Mouse (Mus musculus): ENCODE data around the gene Gprc5c. TPM values are rescaled to one million over a fixed set of nuclear protein-coding genes. Genes with fewer than 3 reads are reported as not detected.
A peak's percentile ranks its signal among the peaks of the same experiment; 100 is the strongest.
"Not testable (repeated sequence)": the region's sequence is repeated elsewhere in the genome, so short reads cannot be mapped to it uniquely, and the experiment has no call there.

Gene Gprc5c
- polyA plus RNA-seq, 1 experiment from 2014 or later, result 18.0 TPM

DNA sequence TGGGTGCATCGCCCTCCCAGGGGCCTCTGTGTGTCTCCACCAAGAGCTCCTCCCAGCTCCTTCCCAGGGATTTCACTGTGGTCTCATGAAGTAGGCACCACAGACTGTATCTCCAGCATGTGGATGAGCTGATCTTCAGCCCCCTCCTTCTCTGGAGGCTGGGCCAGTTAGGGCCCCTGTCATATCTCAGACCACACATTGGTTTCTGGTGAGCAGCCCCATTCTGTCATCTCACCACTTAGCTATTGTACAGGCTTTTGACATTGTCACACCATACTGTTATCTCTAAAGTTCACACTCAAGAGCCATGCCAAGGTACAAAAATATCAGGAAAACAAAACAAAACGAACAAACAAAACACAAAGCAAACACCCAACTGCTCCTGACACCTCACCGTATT lies 45.1 kb downstream of the Gprc5c start:
- Histone ChIP-seq H3K27ac (replicated peaks in 1 of 2; ENCODE audit: control insufficient read depth in 1 of 2, insufficient read depth in 1 of 2, low read depth in 2 of 2, low read length in 2 of 2) (no peak overlapping the region), H3K27me3 (ENCODE audit: control insufficient read depth, insufficient read depth, low read length) (no peaks in the 10 kb centered on the region), H3K4me1 (ENCODE audit: control insufficient read depth in 2 of 2, insufficient read depth in 2 of 2, low read length in 2 of 2) (no peaks in the 10 kb centered on the region), H3K9ac (ENCODE audit: low read length) (no peak overlapping the region), H3K4me2 (ENCODE audit: low read length) (no peak overlapping the region), H3K9me3 (ENCODE audit: control insufficient read depth, low read length) (no peaks in the 10 kb centered on the region), H3K36me3 (ENCODE audit: control insufficient read depth, insufficient read depth, low read length) (no peaks in the 10 kb centered on the region), H3K4me3 (ENCODE audit: control insufficient read depth in 1 of 2, insufficient read depth in 1 of 2, low read depth in 1 of 2, low read length in 2 of 2) (no peak overlapping the region)
- no peak for ATAC-seq (ENCODE audit: insufficient number of reproducible peaks, insufficient read depth, low FRiP score, low read depth)
- WGBS, result 76% methylated on average over 3 of the region's 3 CpGs

DNA sequence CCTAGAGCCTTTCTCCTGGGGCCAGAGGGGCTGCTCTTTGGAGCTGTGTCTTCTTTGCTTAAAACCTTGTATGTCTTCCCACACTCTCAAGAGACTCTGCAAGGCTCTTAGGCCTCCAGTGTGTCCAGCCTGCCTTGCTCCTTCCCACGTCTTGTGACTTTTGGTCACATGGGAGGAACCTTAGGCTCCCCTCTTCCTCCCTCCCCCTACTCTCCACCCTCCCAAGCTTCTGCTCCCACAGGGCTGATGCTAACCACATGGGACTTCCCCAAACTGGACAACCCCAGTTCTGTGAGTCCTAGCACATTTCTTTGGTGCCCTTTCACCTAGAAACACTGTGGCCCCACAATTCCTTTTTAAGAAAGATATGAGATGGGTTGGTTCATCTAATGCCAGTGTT lies 47.1 kb downstream of the Gprc5c start:
- no peaks in the 10 kb centered on the region for H3K4me1 ChIP-seq (ENCODE audit: control insufficient read depth in 2 of 2, insufficient read depth in 2 of 2, low read length in 2 of 2)
- H3K36me3 ChIP-seq (ENCODE audit: control insufficient read depth, insufficient read depth, low read length), result no peaks in the 10 kb centered on the region
- WGBS, result 54% methylated on average over 1 of the region's 1 CpGs
- no peaks in the 10 kb centered on the region for H3K27me3 ChIP-seq (ENCODE audit: control insufficient read depth, insufficient read depth, low read length)
- H3K4me2 ChIP-seq (ENCODE audit: low read length), result no peak overlapping the region
- H3K9ac ChIP-seq (ENCODE audit: low read length), result no peak overlapping the region
- H3K4me3 ChIP-seq (ENCODE audit: control insufficient read depth in 1 of 2, insufficient read depth in 1 of 2, low read depth in 1 of 2, low read length in 2 of 2), result no peak overlapping the region
- no peak overlapping the region for H3K27ac ChIP-seq (replicated peaks in 1 of 2; ENCODE audit: control insufficient read depth in 1 of 2, insufficient read depth in 1 of 2, low read depth in 2 of 2, low read length in 2 of 2)
- ATAC-seq (ENCODE audit: insufficient number of reproducible peaks, insufficient read depth, low FRiP score, low read depth), result no peak
- H3K9me3 ChIP-seq (ENCODE audit: control insufficient read depth, low read length), result no peaks in the 10 kb centered on the region

DNA sequence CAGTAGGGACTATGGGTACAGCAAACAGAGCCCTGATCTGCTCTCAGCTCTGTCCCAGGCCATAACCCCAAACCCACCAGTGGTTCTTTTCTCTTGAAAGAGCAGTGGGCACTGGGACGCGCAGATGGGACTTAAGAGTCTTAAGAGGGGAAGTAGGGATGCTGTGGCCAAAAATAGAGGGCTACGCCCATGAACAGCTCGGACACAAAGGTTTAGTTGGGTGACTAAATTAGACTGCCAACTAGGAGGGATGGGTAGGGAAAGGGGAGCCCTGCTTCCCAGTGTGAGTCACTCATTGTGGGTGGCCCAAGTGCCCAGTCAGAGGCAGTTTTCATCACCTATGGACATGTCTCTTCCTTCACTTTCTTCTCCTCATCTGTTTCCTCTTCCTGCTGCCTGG lies 52.3 kb downstream of the Gprc5c start:
- no peaks in the 10 kb centered on the region for H3K36me3 ChIP-seq (ENCODE audit: control insufficient read depth, insufficient read depth, low read length)
- no peaks in the 10 kb centered on the region for H3K4me1 ChIP-seq (ENCODE audit: control insufficient read depth in 2 of 2, insufficient read depth in 2 of 2, low read length in 2 of 2)
- no peaks in the 10 kb centered on the region for H3K9me3 ChIP-seq (ENCODE audit: control insufficient read depth, low read length)
- no peaks in the 10 kb centered on the region for H3K27me3 ChIP-seq (ENCODE audit: control insufficient read depth, insufficient read depth, low read length)
- H3K9ac ChIP-seq (ENCODE audit: low read length), result no peak overlapping the region
- no peak overlapping the region for H3K4me3 ChIP-seq (ENCODE audit: control insufficient read depth in 1 of 2, insufficient read depth in 1 of 2, low read depth in 1 of 2, low read length in 2 of 2)
- no peak overlapping the region for H3K4me2 ChIP-seq (ENCODE audit: low read length)
- ATAC-seq (ENCODE audit: insufficient number of reproducible peaks, insufficient read depth, low FRiP score, low read depth), result no peak
- no peak overlapping the region for H3K27ac ChIP-seq (replicated peaks in 1 of 2; ENCODE audit: control insufficient read depth in 1 of 2, insufficient read depth in 1 of 2, low read depth in 2 of 2, low read length in 2 of 2)
- 67% methylated on average over 4 of the region's 4 CpGs for WGBS

DNA sequence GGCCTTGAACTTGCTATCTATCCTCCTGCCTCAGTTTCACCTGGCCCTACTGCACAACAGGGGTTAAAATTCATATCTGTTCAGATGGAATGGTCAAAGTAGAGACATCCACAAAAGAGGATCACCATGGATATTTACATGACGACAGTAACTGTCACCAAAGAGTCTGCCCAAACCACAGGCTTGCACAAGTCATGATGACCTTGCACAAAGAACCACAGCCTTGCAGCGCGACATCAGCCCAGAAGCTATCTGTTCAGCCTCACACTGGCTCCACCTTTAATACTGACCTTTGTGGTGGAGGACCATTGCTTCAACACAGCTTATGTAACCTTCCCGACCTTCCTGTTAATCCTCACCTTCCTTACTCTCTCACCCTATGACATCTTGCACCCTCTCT lies 56.6 kb downstream of the Gprc5c start:
- H3K9ac ChIP-seq (ENCODE audit: low read length), result no peak overlapping the region
- no peak overlapping the region for H3K4me3 ChIP-seq (ENCODE audit: control insufficient read depth in 1 of 2, insufficient read depth in 1 of 2, low read depth in 1 of 2, low read length in 2 of 2)
- no peak for ATAC-seq (ENCODE audit: insufficient number of reproducible peaks, insufficient read depth, low FRiP score, low read depth)
- 66% methylated on average over 4 of the region's 4 CpGs for WGBS
- H3K9me3 ChIP-seq (ENCODE audit: control insufficient read depth, low read length), result no peaks in the 10 kb centered on the region
- H3K36me3 ChIP-seq (ENCODE audit: control insufficient read depth, insufficient read depth, low read length), result no peaks in the 10 kb centered on the region
- no peaks in the 10 kb centered on the region for H3K4me1 ChIP-seq (ENCODE audit: control insufficient read depth in 2 of 2, insufficient read depth in 2 of 2, low read length in 2 of 2)
- H3K27me3 ChIP-seq (ENCODE audit: control insufficient read depth, insufficient read depth, low read length), result no peaks in the 10 kb centered on the region
- H3K27ac ChIP-seq (replicated peaks in 1 of 2; ENCODE audit: control insufficient read depth in 1 of 2, insufficient read depth in 1 of 2, low read depth in 2 of 2, low read length in 2 of 2), result no peak overlapping the region
- H3K4me2 ChIP-seq (ENCODE audit: low read length), result no peak overlapping the region

DNA sequence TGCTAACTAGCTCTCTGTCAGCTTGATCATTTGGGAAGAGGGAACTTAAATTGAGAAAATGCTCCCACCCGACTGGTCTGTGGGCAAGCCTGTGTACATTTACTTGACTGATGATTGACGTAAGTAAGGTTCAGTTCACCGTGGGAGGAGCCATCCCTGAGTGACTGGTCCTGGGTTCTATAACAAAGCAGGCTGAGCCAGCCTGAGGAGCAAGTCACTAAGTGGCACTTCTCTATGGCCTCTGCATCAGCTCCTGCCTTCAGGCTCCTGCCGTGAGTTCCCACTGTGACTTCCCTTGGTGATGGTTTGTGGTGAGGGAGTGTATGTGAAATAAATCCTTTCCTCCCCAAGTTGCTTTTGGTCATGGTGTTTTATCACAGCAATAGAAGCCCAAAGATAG lies 57.1 kb downstream of the Gprc5c start:
- Histone ChIP-seq H3K4me1 (ENCODE audit: control insufficient read depth in 2 of 2, insufficient read depth in 2 of 2, low read length in 2 of 2) (no peaks in the 10 kb centered on the region), H3K36me3 (ENCODE audit: control insufficient read depth, insufficient read depth, low read length) (no peaks in the 10 kb centered on the region), H3K9me3 (ENCODE audit: control insufficient read depth, low read length) (no peaks in the 10 kb centered on the region), H3K27ac (replicated peaks in 1 of 2; ENCODE audit: control insufficient read depth in 1 of 2, insufficient read depth in 1 of 2, low read depth in 2 of 2, low read length in 2 of 2) (no peak overlapping the region), H3K27me3 (ENCODE audit: control insufficient read depth, insufficient read depth, low read length) (no peaks in the 10 kb centered on the region), H3K4me2 (ENCODE audit: low read length) (no peak overlapping the region), H3K4me3 (ENCODE audit: control insufficient read depth in 1 of 2, insufficient read depth in 1 of 2, low read depth in 1 of 2, low read length in 2 of 2) (no peak overlapping the region), H3K9ac (ENCODE audit: low read length) (no peak overlapping the region)
- WGBS, result 44% methylated on average over 4 of the region's 4 CpGs
- no peak for ATAC-seq (ENCODE audit: insufficient number of reproducible peaks, insufficient read depth, low FRiP score, low read depth)

DNA sequence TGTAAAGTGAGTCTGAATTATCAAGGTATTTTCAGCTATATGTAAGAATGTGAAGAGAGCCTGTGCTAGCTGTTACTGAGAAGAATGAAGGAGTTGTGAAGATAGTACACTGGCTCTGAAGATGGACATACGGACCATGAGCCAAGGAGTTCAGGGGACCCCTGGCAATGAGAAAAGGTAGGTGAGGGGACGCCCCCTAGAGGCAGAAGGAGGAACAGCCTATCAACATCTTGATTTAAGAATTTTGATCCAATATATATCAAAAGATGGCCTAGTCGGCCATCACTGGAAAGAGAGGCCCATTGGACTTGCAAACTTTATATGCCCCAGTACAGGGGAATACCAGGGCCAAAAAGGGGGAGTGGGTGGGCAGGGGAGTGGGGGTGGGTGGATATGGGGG lies 58.6 kb downstream of the Gprc5c start:
- not testable (repeated sequence) for H3K4me1 ChIP-seq (ENCODE audit: control insufficient read depth in 2 of 2, insufficient read depth in 2 of 2, low read length in 2 of 2); H3K36me3 ChIP-seq (ENCODE audit: control insufficient read depth, insufficient read depth, low read length); H3K4me2 ChIP-seq (ENCODE audit: low read length); H3K9me3 ChIP-seq (ENCODE audit: control insufficient read depth, low read length); H3K9ac ChIP-seq (ENCODE audit: low read length); H3K4me3 ChIP-seq (ENCODE audit: control insufficient read depth in 1 of 2, insufficient read depth in 1 of 2, low read depth in 1 of 2, low read length in 2 of 2); H3K27ac ChIP-seq (replicated peaks in 1 of 2; ENCODE audit: control insufficient read depth in 1 of 2, insufficient read depth in 1 of 2, low read depth in 2 of 2, low read length in 2 of 2); H3K27me3 ChIP-seq (ENCODE audit: control insufficient read depth, insufficient read depth, low read length); ATAC-seq (ENCODE audit: insufficient number of reproducible peaks, insufficient read depth, low FRiP score, low read depth)
- WGBS, result 40% methylated on average over 3 of the region's 3 CpGs

DNA sequence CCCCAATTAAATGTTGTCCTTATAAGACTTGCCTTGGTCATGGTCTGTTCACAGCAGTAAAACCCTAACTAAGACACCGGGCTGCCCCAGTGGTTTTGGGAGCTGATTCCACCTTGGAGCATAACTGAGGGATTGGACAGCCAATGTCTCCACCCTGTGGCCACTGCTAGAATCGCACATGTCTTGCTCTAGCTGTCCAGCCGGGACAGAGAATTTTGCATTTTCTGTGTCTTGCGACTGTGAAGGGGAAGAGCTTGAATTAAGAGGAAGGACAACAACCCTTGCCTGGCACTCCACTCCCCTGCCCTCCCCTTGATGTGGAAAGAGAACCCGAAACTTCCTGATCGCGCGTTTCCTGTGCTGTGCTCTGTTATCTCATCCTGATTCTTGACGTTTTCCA lies 61.9 kb downstream of the Gprc5c start:
- no peak for ATAC-seq (ENCODE audit: insufficient number of reproducible peaks, insufficient read depth, low FRiP score, low read depth)
- Histone ChIP-seq H3K9me3 (ENCODE audit: control insufficient read depth, low read length) (no peaks in the 10 kb centered on the region), H3K9ac (ENCODE audit: low read length) (no peak overlapping the region), H3K4me2 (ENCODE audit: low read length) (no peak overlapping the region), H3K27me3 (ENCODE audit: control insufficient read depth, insufficient read depth, low read length) (no peaks in the 10 kb centered on the region), H3K4me1 (ENCODE audit: control insufficient read depth in 2 of 2, insufficient read depth in 2 of 2, low read length in 2 of 2) (peaks cover 7 to 11% of the 10 kb centered on the region in 2 experiments), H3K27ac (replicated peaks in 1 of 2; ENCODE audit: control insufficient read depth in 1 of 2, insufficient read depth in 1 of 2, low read depth in 2 of 2, low read length in 2 of 2) (no peak overlapping the region), H3K4me3 (ENCODE audit: control insufficient read depth in 1 of 2, insufficient read depth in 1 of 2, low read depth in 1 of 2, low read length in 2 of 2) (no peak overlapping the region), H3K36me3 (ENCODE audit: control insufficient read depth, insufficient read depth, low read length) (no peaks in the 10 kb centered on the region)
- WGBS, result 10% methylated on average over 9 of the region's 9 CpGs

DNA sequence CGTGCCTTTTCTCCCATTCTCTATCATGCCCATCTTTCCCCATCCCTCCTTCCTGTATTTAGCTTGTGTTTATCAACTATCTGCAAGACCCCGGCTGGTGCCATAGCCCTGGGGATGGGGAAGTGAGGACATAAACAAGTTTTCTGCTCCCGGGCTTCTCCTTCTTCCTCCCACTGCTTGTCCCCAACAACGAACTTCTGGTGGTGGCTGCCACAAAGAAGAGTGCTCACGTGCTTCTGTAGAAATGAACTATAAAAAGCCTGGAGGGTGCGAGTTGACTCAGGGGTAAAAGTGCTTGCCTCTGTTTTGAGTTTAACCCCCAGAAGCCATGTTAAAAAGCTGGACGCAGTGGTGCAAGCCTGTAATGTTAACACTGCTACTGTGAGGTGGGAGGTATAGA lies 64.0 kb downstream of the Gprc5c start:
- Histone ChIP-seq H3K36me3 (ENCODE audit: control insufficient read depth, insufficient read depth, low read length) (no peaks in the 10 kb centered on the region), H3K9me3 (ENCODE audit: control insufficient read depth, low read length) (peaks cover 8% of the 10 kb centered on the region; the same call in 1 of the 2 replicates), H3K4me3 (ENCODE audit: control insufficient read depth in 1 of 2, insufficient read depth in 1 of 2, low read depth in 1 of 2, low read length in 2 of 2) (no peak overlapping the region), H3K9ac (ENCODE audit: low read length) (no peak overlapping the region), H3K27ac (replicated peaks in 1 of 2; ENCODE audit: control insufficient read depth in 1 of 2, insufficient read depth in 1 of 2, low read depth in 2 of 2, low read length in 2 of 2) (peak overlapping the region in 1 of 2 experiments; percentile 44; a peak in 1 of 4 replicates), H3K4me2 (ENCODE audit: low read length) (peak overlapping the region; percentile 31; the same call in 1 of the 2 replicates), H3K27me3 (ENCODE audit: control insufficient read depth, insufficient read depth, low read length) (no peaks in the 10 kb centered on the region), H3K4me1 (ENCODE audit: control insufficient read depth in 2 of 2, insufficient read depth in 2 of 2, low read length in 2 of 2) (peaks cover 7 to 11% of the 10 kb centered on the region in 2 experiments)
- 20% methylated on average over 7 of the region's 7 CpGs for WGBS
- ATAC-seq (ENCODE audit: insufficient number of reproducible peaks, insufficient read depth, low FRiP score, low read depth), result no peak

Data from heart, embryonic 14.5 days (tissue).